In genomic region chr1:133135808-133136207, GRCm38 (mm10) we compare ENCODE assay signal across 9 mouse cellular contexts. TPM values are rescaled to one million over a fixed set of nuclear protein-coding genes. Genes with fewer than 3 reads are reported as not detected.
DNase-seq lines count a peak whose midpoint lies in the region; ATAC-seq and TF ChIP-seq lines count a peak whose summit lies in the region.
"Had no signal": no experiment of that assay in that cellular context is flagged by ENCODE, and none has a peak within 500 bp of the region (broad histone marks: within the 10 kb centered on the region; RNA-seq: fewer than 3 reads in every experiment).

No protein-coding gene starts in this region.

- peaks cover 28% of the 10 kb centered on the region for H3K36me3 ChIP-seq in heart, embryonic 11.5 days (ENCODE audit: control insufficient read depth, insufficient read depth, low read length)
- peaks cover 83% of the 10 kb centered on the region for H3K36me3 ChIP-seq in G1E (replicated peaks)
- peaks cover 38% of the 10 kb centered on the region for H3K36me3 ChIP-seq in hindbrain, embryonic 12.5 days
- peaks cover 50% of the 10 kb centered on the region for H3K36me3 ChIP-seq in midbrain, embryonic 12.5 days

- no peaks in the 10 kb centered on the region for H3K27me3 ChIP-seq in heart, embryonic 11.5 days (ENCODE audit: control insufficient read depth, insufficient read depth, low read length)
- no peaks in the 10 kb centered on the region for H3K27me3 ChIP-seq in G1E (ENCODE audit: insufficient read depth, low read length)
- H3K27me3 ChIP-seq in hindbrain, embryonic 12.5 days: no peaks in the 10 kb centered on the region
- H3K27me3 ChIP-seq in midbrain, embryonic 12.5 days: no peaks in the 10 kb centered on the region

- WGBS in heart, embryonic 11.5 days (ENCODE audit: insufficient replicate concordance): 71% methylated on average over 5 of the region's 5 CpGs
- 69% methylated on average over 5 of the region's 5 CpGs for whole genome bisulfite sequencing in hindbrain, embryonic 12.5 days
- 76% methylated on average over 5 of the region's 5 CpGs for whole genome bisulfite sequencing in midbrain, embryonic 12.5 days

- no peaks in the 10 kb centered on the region for H3K9me3 ChIP-seq in heart, embryonic 11.5 days (replicated peaks; ENCODE audit: control insufficient read depth, low read length)
- no peaks in the 10 kb centered on the region for H3K9me3 ChIP-seq in G1E (replicated peaks)
- H3K9me3 ChIP-seq in hindbrain, embryonic 12.5 days (replicated peaks): no peaks in the 10 kb centered on the region
- no peaks in the 10 kb centered on the region for H3K9me3 ChIP-seq in midbrain, embryonic 12.5 days

- peaks cover 10% of the 10 kb centered on the region for H3K4me1 ChIP-seq in heart, embryonic 11.5 days (ENCODE audit: control insufficient read depth, insufficient read depth, low read length)
- peaks cover 45% of the 10 kb centered on the region for H3K4me1 ChIP-seq in G1E (ENCODE audit: insufficient read depth, low read depth, low read length)
- peaks cover 42% of the 10 kb centered on the region for H3K4me1 ChIP-seq in hindbrain, embryonic 12.5 days
- H3K4me1 ChIP-seq in midbrain, embryonic 12.5 days: peaks cover 39% of the 10 kb centered on the region

- H3K9ac ChIP-seq in heart, embryonic 11.5 days (ENCODE audit: low read depth, low read length): no peak overlapping the region
- 0 out of 2 replicates have a peak overlapping the region, but pooled peaks have one; percentile 6 for H3K9ac ChIP-seq in hindbrain, embryonic 12.5 days
- H3K9ac ChIP-seq in midbrain, embryonic 12.5 days (replicated peaks): no peak overlapping the region

- DNase-seq in heart, adult 18-20 months: no peak
- DNase-seq in G1E (ENCODE audit: low spot score): no peak
- DNase-seq in cerebellum, adult 11 months: no peak
- DNase-seq in ovary, adult 18-20 months (ENCODE audit: low spot score): no peak
- DNase-seq in layer of hippocampus, adult 18-20 months (ENCODE audit: low spot score in 2 of 2): no peak
- DNase-seq: cerebellum, postnatal 25 days had no signal

- H3K4me3 ChIP-seq in heart, embryonic 11.5 days (ENCODE audit: low read depth, low read length): peak overlapping the region; percentile 0; the same call in 1 of the 2 replicates
- H3K4me3 ChIP-seq in G1E (ENCODE audit: low read depth, low read length): peak overlapping the region; percentile 78
- H3K4me3 ChIP-seq in hindbrain, embryonic 12.5 days: 0 out of 2 replicates have a peak overlapping the region, but pooled peaks have one; percentile 97
- peak overlapping the region; percentile 19; the same call in 1 of the 2 replicates for H3K4me3 ChIP-seq in midbrain, embryonic 12.5 days

- ATAC-seq in heart, embryonic 11.5 days (replicated peaks; ENCODE audit: insufficient number of reproducible peaks, low FRiP score, low TSS enrichment): no peak
- ATAC-seq in G1E (ENCODE audit: extremely low read depth, insufficient number of reproducible peaks, low FRiP score, poor library complexity, severe bottlenecking): no peak
- ATAC-seq in hindbrain, embryonic 12.5 days (ENCODE audit: low FRiP score): no peak
- no peak for ATAC-seq in midbrain, embryonic 12.5 days (ENCODE audit: low FRiP score, low read depth)

- no peak for TF ChIP-seq CTCF in G1E (IDR thresholded peaks at IDR 0.05; ENCODE audit: low read depth, low read length)

- H3K4me2 ChIP-seq in heart, embryonic 11.5 days: peak overlapping the region; percentile 84
- peak overlapping the region; percentile 99 for H3K4me2 ChIP-seq in hindbrain, embryonic 12.5 days (replicated peaks)
- H3K4me2 ChIP-seq in midbrain, embryonic 12.5 days (replicated peaks): peak overlapping the region; percentile 100

- no peak overlapping the region for H3K27ac ChIP-seq in heart, embryonic 11.5 days (ENCODE audit: low read depth, low read length)
- no peak overlapping the region for H3K27ac ChIP-seq in hindbrain, embryonic 12.5 days
- no peak overlapping the region for H3K27ac ChIP-seq in midbrain, embryonic 12.5 days (replicated peaks)

RNA-seq across cellular contexts. Expression of gene Ppp1r15b, which starts 4.9 kb away (rescaled TPM):
- 33.6 and 40.8 TPM in 2 replicates for polyA plus RNA-seq in heart, embryonic 11.5 days (2014; fragmentation: Nextera tagmentation; extraction: Ambion mirVana)
- total RNA-seq in heart, adult 18-20 months (2021): 10 to 100 TPM; 21.6 to 23.1 TPM
- total RNA-seq in G1E (2014; fragmentation: Nextera tagmentation): 100 and 105 TPM in 2 replicates
- total RNA-seq in G1E (2017): 105 and 131 TPM in 2 replicates
- polyA plus RNA-seq in G1E (2012): 35.3 and 38.6 TPM in 2 replicates
- polyA plus RNA-seq in hindbrain, embryonic 12.5 days (2016; fragmentation: Nextera tagmentation; extraction: Ambion mirVana): 49.1 and 53.4 TPM in 2 replicates
- polyA plus RNA-seq in midbrain, embryonic 12.5 days (2016; fragmentation: Nextera tagmentation; extraction: Ambion mirVana): 52.7 and 57.9 TPM in 2 replicates
- total RNA-seq in layer of hippocampus, adult 18-20 months (2021): 10 to 100 TPM; 43.7 to 44.2 TPM

RNA-seq across cellular contexts. Expression of gene Plekha6, which starts 28.2 kb away (rescaled TPM):
- 13.6 and 14.8 TPM in 2 replicates for polyA plus RNA-seq in heart, embryonic 11.5 days (2014; fragmentation: Nextera tagmentation; extraction: Ambion mirVana)
- total RNA-seq in heart, adult 18-20 months (2021): 10 to 100 TPM; 40.5 to 47.7 TPM
- total RNA-seq in G1E (2014; fragmentation: Nextera tagmentation): not detected in 2 replicates
- total RNA-seq in G1E (2017): 0.17 and 0.38 TPM in 2 replicates
- polyA plus RNA-seq in G1E (2012): 0.02 and 0.07 TPM in 2 replicates
- polyA plus RNA-seq in hindbrain, embryonic 12.5 days (2016; fragmentation: Nextera tagmentation; extraction: Ambion mirVana): 25.8 and 29.1 TPM in 2 replicates
- polyA plus RNA-seq in midbrain, embryonic 12.5 days (2016; fragmentation: Nextera tagmentation; extraction: Ambion mirVana): 27.7 and 36.1 TPM in 2 replicates
- 10 to 100 TPM; 54.5 to 59.0 TPM for total RNA-seq in layer of hippocampus, adult 18-20 months (2021)

Comparison
In these comparisons a context has a peak if more than half of its experiments do, and no peak if none do; other contexts are left out.
1. H3K4me3 ChIP-seq: peak in every context shown above with its lines; median percentile 97 in hindbrain, embryonic 12.5 days; 78 in G1E; 19 in midbrain, embryonic 12.5 days; 0 in heart, embryonic 11.5 days.
2. RNA of gene Plekha6, which starts 28.2 kb away (polyA plus RNA-seq): 27.7 to 36.1 TPM in midbrain, embryonic 12.5 days, 25.8 to 29.1 TPM in hindbrain, embryonic 12.5 days and 13.6 to 14.8 TPM in heart, embryonic 11.5 days; 0.02 to 0.07 TPM in G1E; every median in the first group is over 10 times any median in the second.
3. Peak in every context shown above with its lines, with median percentiles within 50 percentile points of each other: H3K4me2 ChIP-seq.